Mouse (Mus musculus) heart, embryonic 12.5 days (tissue): ENCODE results near the gene Elovl6. TPM values are rescaled to one million over a fixed set of nuclear protein-coding genes. Genes with fewer than 3 reads are reported as not detected.

Source experiments
- ATAC-seq: fragments of 200-750 bp; cut with Nextera tagmentation; 2 replicates; pipeline ENCODE4 v1.8.0; 2017; ENCODE audit warnings: moderate TSS enrichment, moderate library complexity; ENCODE audit not compliant: insufficient number of reproducible peaks, low FRiP score
- H3K27ac ChIP-seq: fragments of 300-500 bp; sonication (generic); 2 replicates; pipeline ENCODE4 v1.5.1; 2016; ENCODE audit warnings: mild to moderate bottlenecking, moderate library complexity; ENCODE audit not compliant: poor library complexity, severe bottlenecking
- H3K27me3 ChIP-seq: fragments of 300-500 bp; sonication (generic); replicated peaks from 2 replicates; pipeline ENCODE4 v1.6.1; 2016; ENCODE audit warnings: mild to moderate bottlenecking, moderate library complexity
- H3K36me3 ChIP-seq: fragments of 300-500 bp; sonication (generic); 2 replicates; pipeline ENCODE4 v1.6.1; 2016; ENCODE audit warnings: mild to moderate bottlenecking, moderate library complexity
- H3K4me1 ChIP-seq: fragments of 300-500 bp; sonication (generic); replicated peaks from 2 replicates; pipeline ENCODE4 v1.6.1; 2016; ENCODE audit warnings: mild to moderate bottlenecking
- H3K4me2 ChIP-seq: fragments of 300-500 bp; sonication (generic); 2 replicates; pipeline ENCODE4 v1.6.1; 2016; ENCODE audit warnings: mild to moderate bottlenecking, moderate library complexity
- H3K4me3 ChIP-seq: fragments of 300-500 bp; sonication (generic); 2 replicates; pipeline ENCODE4 v1.5.1; 2016; ENCODE audit warnings: mild to moderate bottlenecking
- H3K9ac ChIP-seq: fragments of 300-500 bp; sonication (generic); 2 replicates; pipeline ENCODE4 v1.6.1; 2016; ENCODE audit warnings: mild to moderate bottlenecking, moderate library complexity
- H3K9me3 ChIP-seq: fragments of 300-500 bp; sonication (generic); replicated peaks from 2 replicates; pipeline ENCODE4 v1.6.1; 2016; ENCODE audit warnings: mild to moderate bottlenecking, moderate library complexity
- WGBS: fragments of 180-500 bp; shearing (Covaris S2); methylation state at CpG from one replicate; pipeline ENCODE4 v1.1.7; 2016; 5-methylcytosine and 5-hydroxymethylcytosine counted together
- polyA plus RNA-seq: library from polyadenylated mRNA; unstranded; fragments of >200 nt; fragmentation: Nextera tagmentation; extraction: Ambion mirVana; gene quantifications from 2 replicates; pipeline ENCODE4 v1.2.1, GENCODE M21; 2016

Elovl6 gene
- polyA plus RNA-seq, 1 experiment from 2014 or later: 18.5 TPM

DNA sequence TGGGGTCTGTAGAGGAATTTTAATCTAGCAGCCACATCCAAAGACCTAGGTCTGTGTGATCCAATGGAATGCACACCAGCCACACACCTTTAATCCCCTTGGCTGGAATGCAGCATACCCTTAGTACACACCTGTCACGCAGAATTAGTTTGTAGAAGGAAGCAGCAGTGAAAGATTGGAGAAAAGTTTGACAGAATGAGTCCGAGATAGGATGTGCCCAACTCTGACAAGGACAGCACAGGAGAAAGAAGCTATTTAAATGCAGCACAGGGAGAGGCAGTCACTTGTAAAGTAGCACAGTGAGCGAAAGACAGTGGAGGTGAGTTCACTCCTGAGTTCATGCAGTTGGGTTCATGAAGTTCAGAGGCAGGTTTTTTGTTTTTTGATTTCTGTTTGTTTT, 11.2 kb downstream of the Elovl6 start:
- Histone ChIP-seq H3K9me3 (no peaks in the 10 kb centered on the region), H3K4me3 (no peak overlapping the region), H3K27ac (no peak overlapping the region), H3K4me1 (peaks cover 2% of the 10 kb centered on the region; the same call in 1 of the 2 replicates), H3K36me3 (peaks cover 30% of the 10 kb centered on the region), H3K27me3 (no peaks in the 10 kb centered on the region), H3K4me2 (no peak overlapping the region), H3K9ac (no peak overlapping the region)
- 93% methylated on average over 3 of the region's 3 CpGs for WGBS
- ATAC-seq: no peak

DNA sequence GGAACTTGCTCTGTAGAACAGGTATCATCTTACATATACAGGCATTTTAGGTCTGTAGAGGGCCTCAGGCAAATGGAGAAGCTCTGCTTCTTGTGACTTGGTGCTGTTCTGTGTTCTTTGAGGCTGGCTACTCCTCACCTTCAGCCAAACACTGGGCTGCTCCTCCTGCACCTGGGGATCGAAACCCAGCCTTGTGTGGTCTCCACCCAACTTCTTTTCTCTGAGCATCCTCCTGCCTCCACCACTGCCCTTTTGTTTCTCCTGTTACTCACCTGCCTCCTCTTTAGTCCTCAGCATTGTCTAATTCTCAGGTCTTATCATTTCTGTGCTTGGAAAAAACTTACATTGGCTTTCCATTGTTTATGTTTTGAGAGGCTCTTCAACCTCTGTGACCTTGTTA, 12.1 kb downstream of the Elovl6 start:
- WGBS: 100% methylated on average over 1 of the region's 1 CpGs
- Histone ChIP-seq H3K4me3 (no peak overlapping the region), H3K9ac (no peak overlapping the region)

GRCm38 (mm10) chr3:129545228-129545627, 13.1 kb downstream of the Elovl6 start:
- H3K4me1 ChIP-seq: peaks cover 2% of the 10 kb centered on the region; the same call in 1 of the 2 replicates
- no peak for ATAC-seq
- no peaks in the 10 kb centered on the region for H3K9me3 ChIP-seq
- H3K9ac ChIP-seq: no peak overlapping the region
- H3K4me3 ChIP-seq: no peak overlapping the region
- no peak overlapping the region for H3K27ac ChIP-seq
- H3K36me3 ChIP-seq: peaks cover 32% of the 10 kb centered on the region
- no peak overlapping the region for H3K4me2 ChIP-seq
- WGBS: 78% methylated on average over 1 of the region's 1 CpGs
- no peaks in the 10 kb centered on the region for H3K27me3 ChIP-seq

More for the DNA sequence above, 12.1 kb downstream of the Elovl6 start:
- Histone ChIP-seq H3K9me3 (no peaks in the 10 kb centered on the region), H3K4me1 (peaks cover 2% of the 10 kb centered on the region; the same call in 1 of the 2 replicates), H3K27ac (no peak overlapping the region), H3K4me2 (no peak overlapping the region), H3K27me3 (no peaks in the 10 kb centered on the region), H3K36me3 (peaks cover 30% of the 10 kb centered on the region)
- no peak for ATAC-seq

- Histone ChIP-seq H3K9ac (no peak overlapping the region), H3K4me3 (no peak overlapping the region), H3K27ac (no peak overlapping the region), H3K4me2 (no peak overlapping the region), H3K9me3 (no peaks in the 10 kb centered on the region), H3K36me3 (peaks cover 32% of the 10 kb centered on the region), H3K27me3 (no peaks in the 10 kb centered on the region), H3K4me1 (peaks cover 2% of the 10 kb centered on the region; the same call in 1 of the 2 replicates)
- ATAC-seq: no peak
- 87% methylated on average over 6 of the region's 6 CpGs for WGBS
Observed at GRCm38 (mm10) chr3:129545801-129546200, 13.6 kb downstream of the Elovl6 start.

DNA sequence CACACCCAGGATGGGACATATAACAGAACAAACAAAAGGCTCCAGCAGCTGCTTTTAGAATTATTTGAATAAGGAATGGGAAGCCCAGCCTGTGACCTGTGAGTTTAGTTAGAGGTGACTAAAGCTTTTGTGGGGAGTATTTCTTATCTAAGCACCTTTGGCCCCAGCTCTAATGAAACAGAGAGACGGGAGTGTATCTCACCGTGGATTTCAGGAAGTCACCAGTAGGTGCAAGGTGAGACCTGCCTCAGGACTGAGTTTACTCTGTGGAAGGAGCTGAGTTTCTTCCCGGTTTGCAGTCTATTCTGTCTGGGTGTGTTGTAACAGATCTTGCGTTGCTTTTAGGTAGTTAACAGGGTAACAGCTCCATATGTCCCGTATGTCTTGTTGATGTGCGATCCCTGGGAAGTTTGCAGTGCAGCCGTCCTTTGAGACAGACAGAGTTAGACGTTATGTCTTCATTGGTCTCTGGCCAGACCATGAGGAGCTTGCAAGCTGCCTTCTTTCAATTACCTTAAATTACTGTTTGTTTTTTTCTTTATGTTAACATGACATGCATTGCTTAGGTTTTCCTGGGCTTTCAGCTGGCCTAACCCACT, 15.8 kb downstream of the Elovl6 start:
- ATAC-seq: no peak
- Histone ChIP-seq H3K4me3 (no peak overlapping the region), H3K4me1 (peaks cover 10% of the 10 kb centered on the region), H3K27ac (no peak overlapping the region), H3K9ac (no peak overlapping the region), H3K27me3 (no peaks in the 10 kb centered on the region), H3K4me2 (no peak overlapping the region), H3K36me3 (peaks cover 16% of the 10 kb centered on the region; the same call in 1 of the 2 replicates), H3K9me3 (no peaks in the 10 kb centered on the region)
- WGBS: 62% methylated on average over 8 of the region's 8 CpGs

DNA sequence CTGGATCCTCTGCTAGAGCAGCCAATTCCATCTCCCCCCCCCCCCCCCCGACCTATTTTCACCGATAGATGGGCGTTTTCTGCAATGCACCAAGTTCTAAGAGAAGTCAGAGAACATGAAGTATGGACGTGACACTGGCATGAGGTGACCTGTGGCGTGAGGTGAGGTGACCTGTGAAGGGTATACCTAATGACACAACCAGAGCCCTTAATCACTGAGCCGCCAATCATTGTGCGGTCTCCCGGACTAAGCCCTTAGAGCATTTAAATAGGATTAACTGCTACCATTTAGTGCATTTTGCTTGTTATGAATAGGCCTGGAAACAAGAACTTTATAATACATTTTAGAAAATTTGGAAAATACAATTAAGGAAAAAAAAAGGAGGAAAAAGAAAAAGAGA, 16.6 kb downstream of the Elovl6 start:
- Histone ChIP-seq H3K9ac (no peak overlapping the region), H3K4me2 (no peak overlapping the region), H3K27me3 (no peaks in the 10 kb centered on the region), H3K27ac (no peak overlapping the region), H3K9me3 (no peaks in the 10 kb centered on the region), H3K4me1 (peaks cover 12% of the 10 kb centered on the region), H3K36me3 (peaks cover 9% of the 10 kb centered on the region; the same call in 1 of the 2 replicates), H3K4me3 (no peak overlapping the region)
- 82% methylated on average over 8 of the region's 8 CpGs for WGBS
- ATAC-seq: no peak

DNA sequence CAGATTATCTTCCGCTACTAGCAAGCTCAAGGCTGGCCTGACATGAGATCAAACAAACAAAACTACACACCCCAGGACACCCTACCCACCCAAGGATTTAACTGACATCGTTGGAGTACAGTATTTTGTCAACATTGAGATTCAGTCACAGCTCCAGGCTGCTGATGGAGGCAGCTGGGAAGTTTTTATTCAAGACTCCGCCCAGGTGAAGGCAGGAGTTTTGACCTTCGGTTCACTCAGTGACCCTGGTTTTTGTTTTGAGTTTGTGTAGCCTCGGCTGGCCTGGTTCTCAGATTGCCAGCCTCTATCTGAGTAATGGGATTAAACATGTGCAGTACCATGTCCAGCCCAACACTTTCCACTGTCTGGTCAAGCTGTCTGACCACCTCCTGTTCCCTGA, 17.4 kb downstream of the Elovl6 start:
- Histone ChIP-seq H3K27me3 (no peaks in the 10 kb centered on the region), H3K9ac (no peak overlapping the region), H3K27ac (no peak overlapping the region), H3K9me3 (no peaks in the 10 kb centered on the region), H3K4me1 (peaks cover 12% of the 10 kb centered on the region), H3K4me2 (no peak overlapping the region), H3K36me3 (0 out of 2 replicates have a peak, but pooled peaks cover 2% of the 10 kb centered on the region), H3K4me3 (no peak overlapping the region)
- no peak for ATAC-seq
- WGBS: 53% methylated on average over 5 of the region's 5 CpGs

GRCm38 (mm10) chr3:129551581-129552290, 19.6 kb downstream of the Elovl6 start:
- no peak overlapping the region for H3K4me2 ChIP-seq
- no peaks in the 10 kb centered on the region for H3K9me3 ChIP-seq
- H3K27me3 ChIP-seq: no peaks in the 10 kb centered on the region
- 62% methylated on average over 9 of the region's 9 CpGs for WGBS
- no peak overlapping the region for H3K9ac ChIP-seq
- H3K4me3 ChIP-seq: no peak overlapping the region
- H3K36me3 ChIP-seq: 0 out of 2 replicates have a peak, but pooled peaks cover 2% of the 10 kb centered on the region
- H3K27ac ChIP-seq: no peak overlapping the region
- no peak for ATAC-seq
- H3K4me1 ChIP-seq: peaks cover 12% of the 10 kb centered on the region

DNA sequence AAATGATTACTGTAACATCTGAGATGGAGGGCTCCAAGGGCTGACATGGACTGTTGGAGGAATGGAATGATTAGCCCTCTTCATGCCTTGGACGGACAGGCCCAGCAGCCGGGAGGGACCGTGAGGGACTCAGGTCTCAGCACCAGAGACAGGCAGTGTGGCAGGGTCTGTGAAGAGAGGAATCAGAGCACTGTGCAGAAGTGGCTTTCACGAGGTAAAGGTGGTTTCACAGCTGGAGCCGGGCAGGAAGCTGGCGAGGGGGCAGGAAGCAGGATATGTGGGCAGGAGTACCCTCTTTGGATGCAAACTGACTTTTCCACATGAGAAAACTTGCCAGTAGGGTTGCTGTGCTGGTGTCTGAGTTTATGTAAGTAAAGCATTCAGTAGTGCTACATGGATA, 20.2 kb downstream of the Elovl6 start:
- no peak for ATAC-seq
- Histone ChIP-seq H3K4me1 (peaks cover 12% of the 10 kb centered on the region), H3K9ac (no peak overlapping the region), H3K27me3 (no peaks in the 10 kb centered on the region), H3K9me3 (no peaks in the 10 kb centered on the region), H3K4me2 (no peak overlapping the region), H3K27ac (no peak overlapping the region), H3K4me3 (no peak overlapping the region), H3K36me3 (0 out of 2 replicates have a peak, but pooled peaks cover 2% of the 10 kb centered on the region)
- 78% methylated on average over 6 of the region's 6 CpGs for WGBS

GRCm38 (mm10) chr3:129553173-129553572, 21.0 kb downstream of the Elovl6 start:
- Histone ChIP-seq H3K9me3 (no peaks in the 10 kb centered on the region), H3K4me3 (no peak overlapping the region), H3K4me2 (no peak overlapping the region), H3K9ac (no peak overlapping the region), H3K36me3 (0 out of 2 replicates have a peak, but pooled peaks cover 2% of the 10 kb centered on the region), H3K27me3 (no peaks in the 10 kb centered on the region), H3K4me1 (peaks cover 12% of the 10 kb centered on the region), H3K27ac (no peak overlapping the region)
- no peak for ATAC-seq
- WGBS: 77% methylated on average over 9 of the region's 9 CpGs

GRCm38 (mm10) chr3:129553661-129554060, 21.5 kb downstream of the Elovl6 start:
- Histone ChIP-seq H3K27me3 (no peaks in the 10 kb centered on the region), H3K4me1 (peaks cover 13% of the 10 kb centered on the region), H3K9ac (no peak overlapping the region), H3K9me3 (no peaks in the 10 kb centered on the region), H3K27ac (no peak overlapping the region), H3K4me2 (no peak overlapping the region), H3K4me3 (no peak overlapping the region), H3K36me3 (0 out of 2 replicates have a peak, but pooled peaks cover 2% of the 10 kb centered on the region)
- 87% methylated on average over 10 of the region's 10 CpGs for WGBS
- ATAC-seq: no peak
